ENCODE assay signal across 1 mouse cellular context in genomic region chr5:21055820-21056531, GRCm38 (mm10).
TF ChIP-seq lines count a peak whose summit lies in the region.

TSS of gene Ptpn12 (minus strand) at chr5:21055911.

TF ChIP-seq in CH12.LX, 34 proteins besides CTCF, POLR2A, EP300 and RAD21 (continued from another document):
- TF ChIP-seq MAFK (IDR thresholded peaks at IDR 0.05; ENCODE audit: insufficient replicate concordance, low read length) (no peak), MEF2A (IDR thresholded peaks at IDR 0.05; ENCODE audit: borderline replicate concordance, low read depth, low read length) (no peak; the same call in 1 of the 2 replicates), IRF4 (IDR thresholded peaks at IDR 0.05; ENCODE audit: low read depth, low read length) (peak; percentile 38)
